Mouse (Mus musculus): ENCODE data around the gene Sgip1. TPM values are rescaled to one million over a fixed set of nuclear protein-coding genes. Genes with fewer than 3 reads are reported as not detected.

The Sgip1 gene
- total and polyA plus RNA-seq, 3 experiments: 0.33 TPM; not detected in 2

DNA sequence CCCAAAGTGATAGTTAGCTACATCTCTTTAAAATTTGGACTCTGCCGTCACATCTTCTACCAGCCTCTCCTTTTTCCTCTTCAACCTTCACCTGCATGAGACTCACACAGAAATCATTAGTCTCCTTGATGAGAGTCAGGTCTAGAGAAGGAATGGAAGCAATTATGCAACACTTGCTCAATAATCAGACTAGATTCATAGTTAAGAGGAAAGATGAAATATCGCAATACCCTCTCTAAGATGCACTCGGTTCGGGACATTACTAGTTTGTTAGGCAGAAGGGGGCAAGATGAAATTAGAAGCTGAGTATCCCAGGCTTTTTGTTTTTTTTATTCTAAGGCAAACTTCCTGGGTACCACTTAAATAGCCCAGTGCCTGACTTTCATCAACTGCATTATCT lies 169.1 kb downstream of the Sgip1 start:
- Histone ChIP-seq H3K4me1 (ENCODE audit: insufficient read depth, low read depth, low read length) (no peaks in the 10 kb centered on the region), H3K4me3 (ENCODE audit: low read depth, low read length) (no peak overlapping the region), H3K27me3 (ENCODE audit: insufficient read depth, low read length) (no peaks in the 10 kb centered on the region), H3K9me3 (replicated peaks) (peaks cover 15% of the 10 kb centered on the region), H3K36me3 (replicated peaks) (no peaks in the 10 kb centered on the region)
- no peak for ATAC-seq (ENCODE audit: extremely low read depth, insufficient number of reproducible peaks, low FRiP score, poor library complexity, severe bottlenecking)
- DNase-seq (ENCODE audit: low spot score): no peak
- TF ChIP-seq CTCF (IDR thresholded peaks at IDR 0.05; ENCODE audit: low read depth, low read length) (no peak), POLR2AphosphoS5 (IDR thresholded peaks at IDR 0.05; ENCODE audit: insufficient replicate concordance, low read depth, low read length) (no peak), GATA2 (IDR thresholded peaks at IDR 0.05; ENCODE audit: borderline replicate concordance, low read depth, low read length) (no peak), TAL1 (conservative IDR thresholded peaks at IDR 0.05; ENCODE audit: low read depth, low read length) (no peak), GATA1 (IDR thresholded peaks at IDR 0.05; ENCODE audit: borderline replicate concordance, low read length) (no peak)

DNA sequence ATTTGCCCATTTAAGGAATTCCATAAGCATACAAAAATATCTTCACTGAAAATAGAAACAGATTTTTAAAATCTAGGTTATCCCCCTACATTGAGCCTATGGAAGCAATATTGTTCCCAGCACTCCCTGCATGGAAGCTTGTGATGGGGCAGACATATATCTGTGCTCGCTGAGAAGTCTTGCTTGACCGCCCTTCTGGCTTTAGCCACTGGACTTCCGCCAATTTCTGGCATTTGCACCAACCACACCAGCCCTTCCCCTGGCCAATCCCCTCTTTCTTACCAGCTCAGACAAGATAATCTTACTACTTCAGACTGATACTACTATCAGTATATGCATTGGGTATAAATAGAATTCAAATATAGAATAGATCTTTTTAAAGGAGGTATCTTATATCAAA lies 172.1 kb downstream of the Sgip1 start:
- no peak for ATAC-seq (ENCODE audit: extremely low read depth, insufficient number of reproducible peaks, low FRiP score, poor library complexity, severe bottlenecking)
- no peak for TF ChIP-seq GATA1 (IDR thresholded peaks at IDR 0.05; ENCODE audit: borderline replicate concordance, low read length)
- TF ChIP-seq POLR2AphosphoS5 (IDR thresholded peaks at IDR 0.05; ENCODE audit: insufficient replicate concordance, low read depth, low read length): no peak
- TF ChIP-seq CTCF (IDR thresholded peaks at IDR 0.05; ENCODE audit: low read depth, low read length): no peak
- no peak for TF ChIP-seq TAL1 (conservative IDR thresholded peaks at IDR 0.05; ENCODE audit: low read depth, low read length)
- Histone ChIP-seq H3K4me3 (ENCODE audit: low read depth, low read length) (no peak overlapping the region), H3K4me1 (ENCODE audit: insufficient read depth, low read depth, low read length) (no peaks in the 10 kb centered on the region), H3K9me3 (replicated peaks) (peaks cover 11% of the 10 kb centered on the region), H3K36me3 (replicated peaks) (no peaks in the 10 kb centered on the region), H3K27me3 (ENCODE audit: insufficient read depth, low read length) (no peaks in the 10 kb centered on the region)
- DNase-seq (ENCODE audit: low spot score): no peak

DNA sequence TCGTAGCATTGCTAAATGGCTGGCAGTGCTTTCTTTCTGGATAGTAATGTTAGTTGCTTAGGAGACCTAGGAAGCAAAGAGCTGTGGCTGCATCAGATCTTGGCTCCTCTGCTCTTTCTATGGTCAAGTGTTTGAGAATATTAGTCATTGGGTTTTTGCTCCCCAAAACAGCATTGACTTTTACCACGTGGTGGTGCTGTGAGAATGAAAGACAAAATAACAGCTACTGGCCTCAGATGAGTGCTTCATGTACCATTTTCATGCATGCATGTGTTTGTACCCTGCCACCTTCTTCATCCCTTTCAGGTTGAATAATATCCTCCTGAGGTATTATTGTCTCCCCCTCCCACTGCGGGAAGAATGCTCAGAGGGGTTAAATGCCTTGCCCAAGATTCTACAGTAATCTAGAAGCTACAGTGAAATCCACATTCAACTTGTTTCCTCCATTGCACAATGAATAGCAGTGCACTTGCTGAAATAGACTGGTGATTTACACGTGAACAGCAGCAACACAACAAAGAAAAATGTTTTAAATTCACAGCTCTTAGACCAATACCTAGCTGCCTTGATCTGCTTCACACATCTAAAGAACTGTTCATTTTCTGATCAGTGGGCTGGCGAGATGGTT lies 172.7 kb downstream of the Sgip1 start:
- H3K36me3 ChIP-seq (replicated peaks): no peaks in the 10 kb centered on the region
- H3K9me3 ChIP-seq (replicated peaks): peaks cover 15% of the 10 kb centered on the region
- no peaks in the 10 kb centered on the region for H3K27me3 ChIP-seq (ENCODE audit: insufficient read depth, low read length)
- H3K4me3 ChIP-seq (ENCODE audit: low read depth, low read length): no peak overlapping the region
- ATAC-seq (ENCODE audit: extremely low read depth, insufficient number of reproducible peaks, low FRiP score, poor library complexity, severe bottlenecking) (no peak), DNase-seq (ENCODE audit: low spot score) (no peak)
- TF ChIP-seq CTCF (IDR thresholded peaks at IDR 0.05; ENCODE audit: low read depth, low read length) (no peak), GATA1 (IDR thresholded peaks at IDR 0.05; ENCODE audit: borderline replicate concordance, low read length) (no peak), POLR2AphosphoS5 (IDR thresholded peaks at IDR 0.05; ENCODE audit: insufficient replicate concordance, low read depth, low read length) (no peak), GATA2 (IDR thresholded peaks at IDR 0.05; ENCODE audit: borderline replicate concordance, low read depth, low read length) (no peak), TAL1 (conservative IDR thresholded peaks at IDR 0.05; ENCODE audit: low read depth, low read length) (no peak)
- no peaks in the 10 kb centered on the region for H3K4me1 ChIP-seq (ENCODE audit: insufficient read depth, low read depth, low read length)

DNA sequence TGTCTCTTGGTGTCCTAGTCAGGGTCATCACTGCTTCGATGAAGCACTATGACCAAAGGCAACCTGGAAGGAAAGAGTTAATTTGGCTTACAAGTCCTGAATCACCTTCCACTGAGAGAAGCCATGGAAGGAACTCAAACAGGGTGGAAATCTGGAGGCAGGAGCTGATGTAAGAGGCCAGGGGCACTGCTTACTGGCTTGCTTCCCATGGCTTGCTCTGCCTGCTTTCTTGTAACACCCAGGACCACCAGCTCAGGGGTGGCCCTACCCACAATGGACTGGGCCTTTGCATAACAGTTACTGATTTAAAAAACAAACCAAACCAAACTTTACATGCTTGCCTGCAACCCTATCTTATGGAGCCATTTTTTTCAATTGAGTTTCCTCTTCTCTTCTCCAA lies 177.1 kb downstream of the Sgip1 start:
- H3K4me1 ChIP-seq (ENCODE audit: insufficient read depth, low read depth, low read length): no peaks in the 10 kb centered on the region
- H3K36me3 ChIP-seq (replicated peaks): no peaks in the 10 kb centered on the region
- no peak for TF ChIP-seq GATA1 (IDR thresholded peaks at IDR 0.05; ENCODE audit: borderline replicate concordance, low read length)
- TF ChIP-seq GATA2 (IDR thresholded peaks at IDR 0.05; ENCODE audit: borderline replicate concordance, low read depth, low read length): no peak
- TF ChIP-seq POLR2AphosphoS5 (IDR thresholded peaks at IDR 0.05; ENCODE audit: insufficient replicate concordance, low read depth, low read length): no peak
- H3K27me3 ChIP-seq (ENCODE audit: insufficient read depth, low read length): no peaks in the 10 kb centered on the region
- H3K4me3 ChIP-seq (ENCODE audit: low read depth, low read length): no peak overlapping the region
- DNase-seq (ENCODE audit: low spot score): no peak
- H3K9me3 ChIP-seq (replicated peaks): peaks cover 36% of the 10 kb centered on the region
- ATAC-seq (ENCODE audit: extremely low read depth, insufficient number of reproducible peaks, low FRiP score, poor library complexity, severe bottlenecking): no peak

DNA sequence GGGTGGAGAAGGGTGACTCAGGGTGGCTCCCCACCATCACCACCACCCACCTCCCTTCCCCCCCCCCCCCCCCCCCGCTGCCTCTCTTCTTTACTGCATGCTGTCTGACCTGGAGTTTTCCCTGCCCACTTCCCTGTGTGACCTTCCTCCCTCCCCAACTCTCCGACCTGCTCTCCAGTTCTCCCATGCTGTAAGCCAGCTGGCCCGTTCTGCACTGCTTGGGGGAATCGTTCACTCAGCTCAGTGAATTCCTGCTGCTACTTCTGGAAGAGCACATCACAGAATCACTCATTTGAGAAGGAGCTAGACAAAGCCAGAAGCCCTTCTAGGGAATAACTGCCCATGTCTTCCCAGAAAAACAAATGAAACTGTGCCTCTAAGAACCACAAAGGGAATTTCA lies 188.4 kb downstream of the Sgip1 start:
- ATAC-seq (ENCODE audit: extremely low read depth, insufficient number of reproducible peaks, low FRiP score, poor library complexity, severe bottlenecking): no peak
- no peak overlapping the region for H3K4me3 ChIP-seq (ENCODE audit: low read depth, low read length)

DNA sequence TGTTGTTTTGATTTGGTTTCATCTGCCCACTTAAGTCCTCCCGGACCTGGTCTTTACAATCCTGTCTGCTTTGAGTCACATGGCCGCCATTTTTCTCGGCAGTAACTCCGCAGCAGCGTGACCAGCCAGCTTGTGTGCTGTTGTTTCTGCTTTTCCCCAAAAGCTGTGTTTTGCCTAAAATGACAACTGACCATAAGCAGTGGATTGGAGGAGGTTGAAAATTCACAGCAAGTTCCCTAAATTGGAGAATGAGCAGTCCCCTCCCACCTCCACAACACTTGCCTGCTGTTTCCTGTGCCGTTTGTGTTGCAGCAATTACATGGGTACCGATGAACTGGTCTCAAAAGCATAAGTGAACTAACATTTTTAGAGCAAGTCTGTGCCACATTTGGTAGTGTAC lies 189.6 kb downstream of the Sgip1 start:
- ATAC-seq (ENCODE audit: extremely low read depth, insufficient number of reproducible peaks, low FRiP score, poor library complexity, severe bottlenecking) (no peak), DNase-seq (ENCODE audit: low spot score) (no peak)
- Histone ChIP-seq H3K36me3 (replicated peaks) (no peaks in the 10 kb centered on the region), H3K9me3 (replicated peaks) (peaks cover 31% of the 10 kb centered on the region), H3K4me1 (ENCODE audit: insufficient read depth, low read depth, low read length) (no peaks in the 10 kb centered on the region), H3K27me3 (ENCODE audit: insufficient read depth, low read length) (no peaks in the 10 kb centered on the region), H3K4me3 (ENCODE audit: low read depth, low read length) (no peak overlapping the region)
- TF ChIP-seq CTCF (IDR thresholded peaks at IDR 0.05; ENCODE audit: low read depth, low read length) (no peak), GATA1 (IDR thresholded peaks at IDR 0.05; ENCODE audit: borderline replicate concordance, low read length) (no peak), GATA2 (IDR thresholded peaks at IDR 0.05; ENCODE audit: borderline replicate concordance, low read depth, low read length) (no peak), POLR2AphosphoS5 (IDR thresholded peaks at IDR 0.05; ENCODE audit: insufficient replicate concordance, low read depth, low read length) (no peak), TAL1 (conservative IDR thresholded peaks at IDR 0.05; ENCODE audit: low read depth, low read length) (no peak)

More for the DNA sequence above, 188.4 kb downstream of the Sgip1 start:
- Histone ChIP-seq H3K27me3 (ENCODE audit: insufficient read depth, low read length) (no peaks in the 10 kb centered on the region), H3K4me1 (ENCODE audit: insufficient read depth, low read depth, low read length) (no peaks in the 10 kb centered on the region), H3K9me3 (replicated peaks) (peaks cover 32% of the 10 kb centered on the region), H3K36me3 (replicated peaks) (no peaks in the 10 kb centered on the region)
- DNase-seq (ENCODE audit: low spot score): no peak
- no peak for TF ChIP-seq GATA2 (IDR thresholded peaks at IDR 0.05; ENCODE audit: borderline replicate concordance, low read depth, low read length)
- no peak for TF ChIP-seq GATA1 (IDR thresholded peaks at IDR 0.05; ENCODE audit: borderline replicate concordance, low read length)
- TF ChIP-seq TAL1 (conservative IDR thresholded peaks at IDR 0.05; ENCODE audit: low read depth, low read length): no peak
- no peak for TF ChIP-seq POLR2AphosphoS5 (IDR thresholded peaks at IDR 0.05; ENCODE audit: insufficient replicate concordance, low read depth, low read length)
- no peak for TF ChIP-seq CTCF (IDR thresholded peaks at IDR 0.05; ENCODE audit: low read depth, low read length)
